Mouse (Mus musculus): ENCODE results near the gene Tlk1. TPM values are rescaled to one million over a fixed set of nuclear protein-coding genes. Genes with fewer than 3 reads are reported as not detected.

The Tlk1 gene
- polyA plus RNA-seq, 1 experiment from 2014 or later: 36.4 TPM

DNA sequence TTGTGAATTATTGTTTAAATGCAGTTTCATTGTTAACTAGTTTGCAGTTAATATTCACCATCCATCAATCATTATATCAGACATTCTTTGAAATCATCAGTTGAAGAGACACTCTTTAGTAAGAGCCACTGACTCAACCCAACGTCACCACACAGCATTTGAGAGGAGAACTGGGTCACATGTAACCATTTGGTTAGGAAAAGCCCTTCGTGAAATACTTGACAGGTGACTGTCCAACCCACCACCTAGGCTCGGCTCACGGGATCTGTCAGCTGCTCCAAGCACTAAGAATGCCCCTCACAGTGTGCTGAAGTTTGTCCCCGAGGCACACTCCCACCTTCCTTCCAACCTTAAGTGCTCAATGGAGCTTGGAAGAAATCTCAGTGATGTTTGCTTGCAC, 37.4 kb upstream of the Tlk1 start:
- 75% methylated on average over 5 of the region's 5 CpGs for WGBS

DNA sequence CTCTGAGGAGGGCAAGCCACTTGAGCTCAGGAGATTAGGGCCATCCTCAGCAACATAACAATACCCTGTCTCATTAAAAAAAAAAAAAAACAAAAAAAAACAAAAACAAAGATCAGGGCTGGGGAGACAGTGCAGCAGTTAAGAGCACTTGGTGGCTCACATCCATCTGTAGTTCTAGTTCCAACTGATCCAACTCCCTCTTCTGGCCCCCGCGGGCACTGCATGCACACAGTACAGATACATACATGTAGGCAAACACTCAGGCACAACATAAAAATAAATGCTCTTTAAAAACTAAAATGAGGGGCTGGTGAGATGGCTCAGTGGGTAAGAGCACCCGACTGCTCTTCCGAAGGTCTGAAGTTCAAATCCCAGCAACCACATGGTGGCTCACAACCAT, 34.2 kb upstream of the Tlk1 start:
- no peaks in the 10 kb centered on the region for H3K9me3 ChIP-seq (ENCODE audit: low read depth, low read length)
- H3K27me3 ChIP-seq (ENCODE audit: insufficient read depth, low read length): no peaks in the 10 kb centered on the region
- no peak for TF ChIP-seq CTCF (IDR thresholded peaks at IDR 0.05; ENCODE audit: low read depth)
- ATAC-seq (ENCODE audit: insufficient read depth) (no peak), DNase-seq (no peak)
- no peaks in the 10 kb centered on the region for H3K4me1 ChIP-seq (ENCODE audit: insufficient read depth)
- H3K4me2 ChIP-seq: no peak overlapping the region
- H3K9ac ChIP-seq: no peak overlapping the region
- no peak overlapping the region for H3K4me3 ChIP-seq (ENCODE audit: low read depth, low read length)
- H3K36me3 ChIP-seq (ENCODE audit: insufficient read depth): no peaks in the 10 kb centered on the region
- 95% methylated on average over 4 of the region's 4 CpGs for WGBS
- no peak overlapping the region for H3K27ac ChIP-seq (ENCODE audit: low read depth)

More for the DNA sequence above, 37.4 kb upstream of the Tlk1 start:
- no peak overlapping the region for H3K4me2 ChIP-seq
- H3K9ac ChIP-seq: no peak overlapping the region
- no peak overlapping the region for H3K4me3 ChIP-seq (ENCODE audit: low read depth, low read length)
- no peaks in the 10 kb centered on the region for H3K27me3 ChIP-seq (ENCODE audit: insufficient read depth, low read length)
- TF ChIP-seq CTCF (IDR thresholded peaks at IDR 0.05; ENCODE audit: low read depth): no peak
- H3K27ac ChIP-seq (ENCODE audit: low read depth): no peak overlapping the region
- H3K9me3 ChIP-seq (ENCODE audit: low read depth, low read length): no peaks in the 10 kb centered on the region
- H3K36me3 ChIP-seq (ENCODE audit: insufficient read depth): no peaks in the 10 kb centered on the region
- no peaks in the 10 kb centered on the region for H3K4me1 ChIP-seq (ENCODE audit: insufficient read depth)
- DNase-seq (no peak), ATAC-seq (ENCODE audit: insufficient read depth) (no peak)

DNA sequence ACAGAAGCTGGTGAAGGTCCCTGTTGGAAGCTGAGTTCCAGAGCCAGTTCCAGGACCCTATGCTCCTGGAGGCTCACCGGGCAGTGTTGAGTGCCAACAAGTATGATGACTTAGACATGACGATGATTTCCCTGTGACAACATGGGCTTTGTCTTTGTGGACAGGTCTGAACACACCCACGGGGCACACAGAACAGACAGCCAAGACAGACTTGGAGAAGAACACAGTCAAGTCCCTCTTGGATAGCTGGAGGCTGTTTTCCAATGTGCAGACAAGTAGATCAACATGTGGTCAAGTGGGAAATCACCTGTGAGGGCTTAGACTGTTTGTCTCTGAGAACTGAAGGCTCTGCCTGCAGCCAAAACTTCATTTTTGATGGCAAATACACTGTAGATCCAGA, 31.4 kb upstream of the Tlk1 start:
- H3K9ac ChIP-seq: no peak overlapping the region
- H3K4me2 ChIP-seq: no peak overlapping the region
- no peaks in the 10 kb centered on the region for H3K36me3 ChIP-seq (ENCODE audit: insufficient read depth)
- no peaks in the 10 kb centered on the region for H3K9me3 ChIP-seq (ENCODE audit: low read depth, low read length)
- DNase-seq (no peak), ATAC-seq (ENCODE audit: insufficient read depth) (no peak)
- no peak for TF ChIP-seq CTCF (IDR thresholded peaks at IDR 0.05; ENCODE audit: low read depth)
- H3K4me1 ChIP-seq (ENCODE audit: insufficient read depth): no peaks in the 10 kb centered on the region
- H3K27me3 ChIP-seq (ENCODE audit: insufficient read depth, low read length): no peaks in the 10 kb centered on the region
- no peak overlapping the region for H3K4me3 ChIP-seq (ENCODE audit: low read depth, low read length)
- H3K27ac ChIP-seq (ENCODE audit: low read depth): no peak overlapping the region
- WGBS: 81% methylated on average over 3 of the region's 3 CpGs

DNA sequence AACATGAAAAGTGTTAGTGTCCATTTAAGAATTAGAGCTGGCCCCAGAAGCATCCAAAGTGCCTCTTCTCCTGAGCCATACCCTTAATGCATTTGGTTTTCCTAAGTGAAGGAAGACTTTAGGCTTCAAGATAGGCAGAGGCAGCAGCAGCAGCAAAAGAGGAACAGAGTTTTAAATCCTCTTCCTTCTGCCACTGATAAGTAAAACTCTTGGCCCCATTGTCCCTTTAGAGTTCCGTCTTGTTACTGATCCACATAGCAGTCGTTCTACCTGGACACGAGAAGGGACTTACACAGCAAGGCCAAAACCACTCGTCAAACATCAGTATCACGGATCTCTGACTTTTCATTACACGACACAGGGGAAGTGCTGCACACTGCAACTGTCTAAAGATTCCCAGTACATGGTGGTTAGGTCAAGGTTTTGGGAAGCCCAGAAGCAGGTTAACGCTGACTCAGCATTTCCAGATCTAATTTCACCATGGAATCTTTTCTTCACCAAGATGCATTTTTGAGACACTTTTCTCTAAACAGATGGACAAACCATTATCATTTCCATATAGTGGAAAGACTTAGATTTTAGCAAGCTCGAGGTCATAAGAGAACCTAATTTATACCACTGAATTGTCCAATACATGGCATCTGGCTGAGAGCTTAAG, 28.8 kb upstream of the Tlk1 start:
- Histone ChIP-seq H3K36me3 (ENCODE audit: insufficient read depth) (no peaks in the 10 kb centered on the region), H3K9ac (no peak overlapping the region), H3K4me1 (ENCODE audit: insufficient read depth) (no peaks in the 10 kb centered on the region), H3K27me3 (ENCODE audit: insufficient read depth, low read length) (no peaks in the 10 kb centered on the region), H3K27ac (ENCODE audit: low read depth) (no peak overlapping the region), H3K9me3 (ENCODE audit: low read depth, low read length) (no peaks in the 10 kb centered on the region), H3K4me2 (no peak overlapping the region), H3K4me3 (ENCODE audit: low read depth, low read length) (no peak overlapping the region)
- no peak for DNase-seq
- TF ChIP-seq CTCF (IDR thresholded peaks at IDR 0.05; ENCODE audit: low read depth): no peak
- 80% methylated on average over 8 of the region's 8 CpGs for WGBS
- ATAC-seq (ENCODE audit: insufficient read depth): no peak

DNA sequence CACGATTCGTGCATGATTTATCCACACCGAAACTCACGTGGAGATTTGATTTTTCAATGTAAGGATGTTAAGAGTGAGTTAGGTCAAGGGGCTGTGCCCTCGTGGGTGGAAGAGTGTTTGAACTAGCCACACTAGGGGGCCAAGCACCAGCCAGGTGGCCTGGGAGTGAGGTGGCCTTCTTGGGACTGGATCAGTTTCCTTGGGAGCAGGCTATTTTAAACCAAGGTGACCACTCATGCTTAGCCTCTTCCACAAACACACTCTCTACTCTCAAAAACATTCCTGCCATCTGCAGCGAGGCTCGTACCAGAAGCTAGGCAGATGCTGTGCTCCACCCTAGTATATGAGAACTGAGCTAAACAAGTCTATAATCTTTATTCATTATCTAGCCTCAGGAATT, 27.8 kb upstream of the Tlk1 start:
- no peaks in the 10 kb centered on the region for H3K27me3 ChIP-seq (ENCODE audit: insufficient read depth, low read length)
- H3K4me1 ChIP-seq (ENCODE audit: insufficient read depth): no peaks in the 10 kb centered on the region
- WGBS: 34% methylated on average over 7 of the region's 7 CpGs
- H3K36me3 ChIP-seq (ENCODE audit: insufficient read depth): no peaks in the 10 kb centered on the region
- no peak overlapping the region for H3K27ac ChIP-seq (ENCODE audit: low read depth)
- ATAC-seq (ENCODE audit: insufficient read depth) (no peak), DNase-seq (no peak)
- TF ChIP-seq CTCF (IDR thresholded peaks at IDR 0.05; ENCODE audit: low read depth): no peak
- no peak overlapping the region; the same call in 1 of the 2 replicates for H3K4me2 ChIP-seq
- no peak overlapping the region for H3K4me3 ChIP-seq (ENCODE audit: low read depth, low read length)
- H3K9me3 ChIP-seq (ENCODE audit: low read depth, low read length): no peaks in the 10 kb centered on the region
- H3K9ac ChIP-seq: no peak overlapping the region

DNA sequence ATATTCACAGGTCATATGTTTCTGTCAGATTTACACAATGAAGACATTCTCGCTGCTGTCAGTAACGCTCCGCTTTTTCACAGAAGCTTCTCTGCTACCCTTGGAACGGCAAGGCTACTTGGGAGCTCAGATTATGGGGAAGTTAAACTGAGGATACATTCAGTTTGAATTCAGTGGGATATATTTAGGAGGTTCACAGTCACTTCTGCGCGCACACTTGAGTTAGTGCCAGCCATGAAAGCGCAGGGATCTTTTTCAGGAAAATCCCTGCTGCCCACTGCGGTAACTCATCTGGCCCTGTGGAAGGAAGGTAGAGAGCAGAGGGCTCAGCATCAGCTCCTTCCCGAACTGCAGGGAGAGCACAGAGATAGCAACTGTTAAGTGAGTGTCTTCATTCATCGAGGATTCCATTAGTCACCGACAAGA, 27.3 kb upstream of the Tlk1 start:
- H3K27ac ChIP-seq (ENCODE audit: low read depth): no peak overlapping the region
- no peak overlapping the region for H3K9ac ChIP-seq
- no peaks in the 10 kb centered on the region for H3K36me3 ChIP-seq (ENCODE audit: insufficient read depth)
- H3K27me3 ChIP-seq (ENCODE audit: insufficient read depth, low read length): no peaks in the 10 kb centered on the region
- no peak for TF ChIP-seq CTCF (IDR thresholded peaks at IDR 0.05; ENCODE audit: low read depth)
- peak overlapping the region; percentile 39 for H3K4me2 ChIP-seq
- H3K4me1 ChIP-seq (ENCODE audit: insufficient read depth): no peaks in the 10 kb centered on the region
- DNase-seq (peak; percentile 10), ATAC-seq (ENCODE audit: insufficient read depth) (no peak)
- no peak overlapping the region for H3K4me3 ChIP-seq (ENCODE audit: low read depth, low read length)
- 29% methylated on average over 11 of the region's 11 CpGs for WGBS
- no peaks in the 10 kb centered on the region for H3K9me3 ChIP-seq (ENCODE audit: low read depth, low read length)

DNA sequence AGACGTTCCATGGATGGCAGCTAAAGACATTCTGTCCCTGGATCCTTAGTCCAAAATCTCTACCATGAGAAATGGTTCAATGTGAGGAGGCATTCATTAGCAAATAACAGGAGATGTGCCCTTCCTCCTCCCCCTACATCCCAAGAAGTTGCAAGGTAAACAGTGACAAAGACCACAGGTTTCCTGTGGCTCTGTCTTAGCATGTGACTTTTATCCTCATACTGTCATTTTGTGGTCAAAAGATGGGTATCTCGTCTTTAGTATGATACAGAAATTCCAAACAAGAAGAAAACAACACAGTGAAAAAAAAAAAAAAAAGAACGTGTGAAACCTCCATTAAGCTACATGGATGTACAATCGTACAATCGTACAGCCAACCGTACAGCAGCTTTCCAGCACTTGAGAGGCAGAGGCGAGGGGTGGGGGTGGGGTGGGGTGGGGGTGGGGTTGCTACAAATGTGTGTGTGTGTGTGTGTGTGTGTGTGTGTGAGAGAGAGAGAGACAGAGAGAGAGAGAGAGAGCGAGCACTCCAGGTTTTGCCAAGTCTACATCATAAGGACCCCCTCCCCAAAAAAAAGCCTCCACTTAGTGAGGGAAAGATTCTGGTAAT, 26.8 kb upstream of the Tlk1 start:
- ATAC-seq (ENCODE audit: insufficient read depth) (no peak), DNase-seq (no peak)
- Histone ChIP-seq H3K4me2 (peak overlapping the region; percentile 39), H3K4me3 (ENCODE audit: low read depth, low read length) (no peak overlapping the region), H3K27ac (ENCODE audit: low read depth) (no peak overlapping the region), H3K9me3 (ENCODE audit: low read depth, low read length) (no peaks in the 10 kb centered on the region), H3K36me3 (ENCODE audit: insufficient read depth) (no peaks in the 10 kb centered on the region), H3K27me3 (ENCODE audit: insufficient read depth, low read length) (no peaks in the 10 kb centered on the region), H3K9ac (no peak overlapping the region), H3K4me1 (ENCODE audit: insufficient read depth) (no peaks in the 10 kb centered on the region)
- 41% methylated on average over 8 of the region's 8 CpGs for WGBS
- no peak for TF ChIP-seq CTCF (IDR thresholded peaks at IDR 0.05; ENCODE audit: low read depth)

Data from lung, embryonic 14.5 days (tissue).